Mouse (Mus musculus) bone marrow macrophage, adult 2 months (primary cell): ENCODE results near the gene Cish. TPM values are rescaled to one million over a fixed set of nuclear protein-coding genes. Genes with fewer than 3 reads are reported as not detected.

Experiments
- H3K27ac ChIP-seq: 2 replicates; pipeline ENCODE4 v1.5.1; 2012; ENCODE audit warnings: low read depth, low read length; ENCODE audit not compliant: insufficient read depth
- H3K4me1 ChIP-seq: 2 replicates; pipeline ENCODE4 v1.6.1; 2012; ENCODE audit warnings: low read length; ENCODE audit not compliant: control insufficient read depth, insufficient read depth
- H3K4me3 ChIP-seq: 2 replicates; pipeline ENCODE4 v1.5.1; 2012; ENCODE audit warnings: mild to moderate bottlenecking, low read length, moderate library complexity; ENCODE audit not compliant: insufficient read depth
- CTCF ChIP-seq: IDR thresholded peaks from 2 replicates; pipeline ENCODE4 v1.5.1; 2012; ENCODE audit warnings: low read depth, mild to moderate bottlenecking, low read length, moderate library complexity
- POLR2A ChIP-seq: IDR thresholded peaks from 2 replicates; pipeline ENCODE4 v1.6.1; 2012; ENCODE audit warnings: mild to moderate bottlenecking, low read depth, low read length, borderline replicate concordance
- polyA plus RNA-seq: library from polyadenylated mRNA; stranded (reverse); fragments of >200 nt; gene quantifications from 2 replicates; pipeline ENCODE4 v1.2.4, GENCODE M21; 2012; ENCODE audit not compliant: missing spikeins, insufficient read depth, insufficient read length

Cish gene
- polyA plus RNA-seq, 1 experiment = 0.83 TPM

- H3K4me3 ChIP-seq = no peak overlapping the region
- TF ChIP-seq CTCF (no peak), POLR2A (no peak)
- no peak overlapping the region for H3K27ac ChIP-seq
- H3K4me1 ChIP-seq = 0 out of 2 replicates have a peak, but pooled peaks cover 1% of the 10 kb centered on the region
Measured at GRCm38 (mm10) chr9:107333686-107334085, 37.9 kb downstream of the Cish start.

GRCm38 (mm10) chr9:107334356-107334755, 38.5 kb downstream of the Cish start:
- Histone ChIP-seq H3K4me3 (no peak overlapping the region), H3K4me1 (0 out of 2 replicates have a peak, but pooled peaks cover 4% of the 10 kb centered on the region), H3K27ac (no peak overlapping the region)
- no peak for TF ChIP-seq POLR2A
- TF ChIP-seq CTCF = no peak

DNA sequence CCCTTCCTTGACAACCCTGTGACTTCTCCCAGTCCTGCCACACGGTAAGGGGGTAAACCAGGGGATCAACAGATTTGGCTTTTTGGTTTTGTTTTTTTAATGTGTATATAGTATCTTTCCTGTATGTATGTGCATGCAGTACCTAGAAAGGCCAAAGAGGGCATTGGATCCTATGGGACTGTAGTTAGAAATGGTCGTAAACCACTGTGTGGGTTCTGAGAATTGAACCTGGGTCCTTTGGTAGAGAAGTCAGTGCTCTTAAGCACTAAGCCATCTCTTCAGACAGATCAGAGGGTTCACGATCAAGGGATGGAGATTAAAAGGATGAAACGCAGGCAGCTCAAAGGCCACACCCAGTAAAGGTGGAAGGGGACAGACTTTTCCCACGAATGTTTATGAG, 39.2 kb downstream of the Cish start:
- 0 out of 2 replicates have a peak, but pooled peaks cover 4% of the 10 kb centered on the region for H3K4me1 ChIP-seq
- H3K27ac ChIP-seq = no peak overlapping the region
- no peak overlapping the region for H3K4me3 ChIP-seq
- TF ChIP-seq CTCF (no peak), POLR2A (no peak)

GRCm38 (mm10) chr9:107335909-107336308, 40.1 kb downstream of the Cish start:
- Histone ChIP-seq H3K27ac (no peak overlapping the region), H3K4me3 (no peak overlapping the region), H3K4me1 (0 out of 2 replicates have a peak, but pooled peaks cover 5% of the 10 kb centered on the region)
- TF ChIP-seq CTCF (peak; percentile 51; the same call in 1 of the 2 replicates), POLR2A (no peak)

DNA sequence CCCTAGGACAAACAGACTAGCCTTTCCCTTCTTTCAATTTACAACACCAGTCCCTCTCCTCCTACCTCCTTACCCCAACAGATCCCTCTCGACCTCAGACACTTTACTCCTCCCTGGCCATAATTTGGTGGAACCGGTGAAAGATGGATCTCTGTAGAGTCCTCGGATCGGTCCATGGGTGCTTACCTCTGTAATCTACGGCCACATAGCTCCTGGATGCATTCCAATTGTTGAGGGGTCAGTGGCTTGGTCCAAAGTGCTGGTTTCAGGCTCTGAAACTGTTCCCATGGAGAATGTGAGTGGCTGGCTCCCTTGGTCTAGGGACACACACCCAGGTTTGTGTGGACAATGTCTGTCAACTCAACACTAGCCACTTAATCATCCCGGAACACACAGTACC, 40.6 kb downstream of the Cish start:
- 0 out of 2 replicates have a peak, but pooled peaks cover 7% of the 10 kb centered on the region for H3K4me1 ChIP-seq

DNA sequence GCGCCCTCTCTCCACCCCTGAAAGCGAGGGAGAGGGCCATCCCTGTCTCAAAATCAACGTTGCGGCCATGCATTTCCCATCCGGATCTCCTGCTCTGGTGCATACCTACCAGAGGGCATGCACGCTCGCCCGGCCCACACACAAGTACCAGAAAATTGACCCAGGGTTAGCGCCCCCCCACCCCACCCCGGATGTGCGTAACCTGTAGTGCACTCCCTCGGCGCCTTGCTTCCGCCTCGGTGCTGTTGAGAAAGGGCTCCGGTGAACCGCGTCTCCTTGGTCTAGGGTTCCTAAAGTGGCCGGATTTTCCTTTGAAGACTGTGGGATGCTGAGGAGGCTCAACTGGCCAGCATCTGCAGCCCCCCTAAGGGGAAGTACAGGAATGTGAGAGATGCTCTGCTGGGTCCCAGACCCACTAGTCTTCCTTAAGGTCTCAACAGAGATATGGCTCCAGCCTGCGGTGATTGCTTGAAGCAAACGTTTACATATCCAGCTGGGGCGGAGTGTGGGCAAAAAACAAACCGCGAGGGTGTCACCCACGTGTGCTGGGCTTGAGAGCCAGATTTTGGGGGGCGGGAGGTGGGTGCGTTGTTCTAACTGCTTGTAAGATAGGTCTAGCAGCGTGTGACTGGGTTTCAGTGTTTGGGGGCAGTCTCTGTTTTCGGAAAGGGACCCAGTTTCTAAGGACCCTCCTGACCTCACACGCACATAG, 42.5 kb downstream of the Cish start, which contains the start of gene Hemk1:
Hemk1 (minus strand) TSS at position 179 of the 712 bp plus-strand sequence.
- H3K4me3 ChIP-seq = peak within 1 kb of the TSS; percentile 84
- peak within 1 kb of the TSS; percentile 2; the same call in 1 of the 2 replicates for H3K27ac ChIP-seq
- H3K4me1 ChIP-seq = 0 out of 2 replicates have a peak, but pooled peaks cover 7% of the 10 kb centered on the region
- TF ChIP-seq CTCF (no peak), POLR2A (no peak)

More for the DNA sequence above, 40.6 kb downstream of the Cish start:
- TF ChIP-seq CTCF (no peak), POLR2A (no peak)
- Histone ChIP-seq H3K4me3 (no peak overlapping the region), H3K27ac (no peak overlapping the region)

- no peak within 1 kb of the TSS for H3K27ac ChIP-seq
- H3K4me3 ChIP-seq = peak within 1 kb of the TSS; percentile 66
- TF ChIP-seq CTCF = no peak
- TF ChIP-seq POLR2A = no peak
- H3K4me1 ChIP-seq = 0 out of 2 replicates have a peak, but pooled peaks cover 7% of the 10 kb centered on the region
Measured at GRCm38 (mm10) chr9:107340267-107340859, 44.5 kb downstream of the Cish start, which contains the start of gene 6430571L13Rik. 6430571L13Rik (plus strand) TSS chr9:107340602.

GRCm38 (mm10) chr9:107340911-107341645, 45.3 kb downstream of the Cish start:
- peak overlapping the region; percentile 66 for H3K4me3 ChIP-seq
- H3K4me1 ChIP-seq = 0 out of 2 replicates have a peak, but pooled peaks cover 7% of the 10 kb centered on the region
- TF ChIP-seq POLR2A (no peak), CTCF (no peak)
- no peak overlapping the region for H3K27ac ChIP-seq

DNA sequence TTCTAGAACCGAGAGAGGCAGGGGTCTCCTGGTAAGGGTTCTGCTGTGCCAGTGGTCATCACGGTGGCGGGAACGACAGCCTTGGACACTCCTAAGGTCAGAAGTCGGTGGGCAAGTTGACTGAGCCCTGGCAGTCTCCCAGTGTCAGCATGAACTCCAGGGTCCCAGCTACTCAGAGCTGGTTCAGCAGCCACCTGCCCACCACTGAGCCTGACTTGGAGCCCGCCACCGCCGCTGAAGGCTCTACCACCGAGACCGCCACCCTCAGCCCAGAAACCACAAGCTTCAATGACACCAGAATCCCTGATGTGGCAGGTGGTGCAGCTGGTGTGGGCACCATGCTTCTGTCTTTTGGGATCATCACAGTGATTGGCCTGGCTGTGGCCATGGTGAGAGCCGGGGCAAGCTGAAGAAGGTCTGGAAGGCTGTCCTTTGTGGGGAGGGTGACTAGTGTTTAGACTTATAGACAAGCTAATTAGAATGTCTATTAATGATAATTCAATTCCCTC, 46.4 kb downstream of the Cish start:
- Histone ChIP-seq H3K4me3 (no peak overlapping the region), H3K27ac (no peak overlapping the region), H3K4me1 (0 out of 2 replicates have a peak, but pooled peaks cover 7% of the 10 kb centered on the region)
- no peak for TF ChIP-seq POLR2A
- no peak for TF ChIP-seq CTCF
